Mouse (Mus musculus) kidney, adult 2 months (tissue): ENCODE results near the gene Mctp2.

Source experiments
- CTCF ChIP-seq: fragments of 200-500 bp; conservative IDR thresholded peaks from 2 replicates; pipeline ENCODE4 v1.5.1; 2011; ENCODE audit warnings: low read depth, mild to moderate bottlenecking, control low read depth, low read length, moderate library complexity, mixed read lengths; ENCODE audit not compliant: insufficient read depth, insufficient read length
- POLR2A ChIP-seq: fragments of 200-500 bp; IDR thresholded peaks from one replicate; pipeline ENCODE4 v1.6.1; 2011; ENCODE audit warnings: low read depth, low read length, control low read depth

- no peak for TF ChIP-seq POLR2A
- TF ChIP-seq CTCF, result no peak
Observed at GRCm38 (mm10) chr7:72209296-72209695, 97.1 kb downstream of the Mctp2 start.
